Mouse (Mus musculus) gastrocnemius, adult 8-10 months (tissue): ENCODE data around the gene Nbea. TPM values are rescaled to one million over a fixed set of nuclear protein-coding genes. Genes with fewer than 3 reads are reported as not detected.

Experiments used
- DNase-seq, 2 experiments: peaks; one replicate each; pipeline ENCODE4 v3.0.0; 2022; ENCODE audit warnings: low spot score in 2 of 2
- total RNA-seq, 4 experiments: library from RNA; stranded (reverse); gene quantifications; 2 replicates each; pipeline ENCODE4 v1.2.4; 2022

The Nbea gene
- total RNA-seq, 4 experiments from 2014 or later: 4.8 to 5.8 (median 5.2) TPM

DNA sequence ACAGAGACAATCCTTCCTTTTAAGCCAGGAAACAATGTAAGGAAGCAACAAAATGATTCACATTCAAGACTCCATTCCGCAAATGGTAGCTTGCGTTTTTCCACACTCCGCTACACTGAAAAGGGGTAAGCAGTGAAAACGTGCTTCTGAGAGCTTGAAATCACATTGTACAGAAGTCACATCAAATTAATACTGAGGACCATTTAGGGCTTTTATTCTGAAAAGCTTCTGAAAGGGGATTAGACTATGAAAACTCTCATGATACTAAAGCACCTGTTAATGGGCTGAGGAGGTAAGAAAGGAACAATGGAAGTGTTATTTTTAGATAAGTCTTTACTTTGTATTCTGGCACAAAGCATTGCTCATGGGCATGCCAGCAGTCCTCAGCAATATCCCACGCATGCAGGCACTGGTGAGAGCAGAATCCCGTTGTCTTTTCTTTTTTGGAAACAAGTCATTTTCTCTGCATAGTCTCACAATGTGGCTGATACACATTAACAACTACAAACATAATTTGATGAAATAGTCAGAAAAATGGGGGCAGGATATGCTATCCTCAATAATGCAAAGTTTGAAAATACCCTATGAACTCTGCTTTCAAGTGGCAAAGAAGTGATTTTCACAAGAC, 428.4 kb downstream of the Nbea start:
- no peak for DNase-seq

DNA sequence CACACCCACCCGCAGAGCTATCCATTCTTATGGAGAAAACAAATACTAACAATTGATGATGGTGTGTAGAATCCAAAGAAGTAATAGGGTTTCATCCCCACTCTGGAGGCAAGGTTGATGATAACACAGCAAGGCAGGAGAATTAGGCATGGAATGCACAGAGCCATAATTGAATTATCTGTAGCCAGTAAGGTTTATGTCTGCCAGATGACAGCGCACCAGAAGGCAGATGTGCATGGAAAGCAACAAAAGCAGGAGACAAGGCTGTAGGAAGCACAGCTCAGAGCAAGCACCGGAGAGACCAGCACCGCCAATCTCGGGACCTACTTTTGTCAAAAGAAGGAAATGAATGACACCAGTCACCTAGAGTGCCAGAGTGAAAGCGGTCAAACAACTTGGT, 429.6 kb downstream of the Nbea start:
- no peak for DNase-seq

DNA sequence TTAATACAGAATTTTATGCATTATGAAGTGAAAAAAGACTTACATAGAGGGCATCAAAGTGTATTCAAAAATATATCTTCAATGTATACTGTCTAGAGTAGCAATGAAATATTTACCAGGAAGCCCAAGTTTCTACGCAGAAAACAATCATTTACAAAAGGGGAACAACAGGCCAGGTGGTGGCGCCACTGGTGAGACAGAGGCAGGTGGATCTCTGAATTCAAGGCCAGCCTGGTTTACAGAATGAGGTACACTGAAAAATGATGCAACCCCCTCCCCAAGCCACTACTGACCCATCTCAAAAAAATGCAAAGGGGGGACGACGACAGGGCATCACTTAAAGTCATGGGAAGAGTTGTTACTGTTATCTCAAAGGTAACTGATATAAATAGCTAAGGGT, 430.9 kb downstream of the Nbea start:
- no peak for DNase-seq

DNA sequence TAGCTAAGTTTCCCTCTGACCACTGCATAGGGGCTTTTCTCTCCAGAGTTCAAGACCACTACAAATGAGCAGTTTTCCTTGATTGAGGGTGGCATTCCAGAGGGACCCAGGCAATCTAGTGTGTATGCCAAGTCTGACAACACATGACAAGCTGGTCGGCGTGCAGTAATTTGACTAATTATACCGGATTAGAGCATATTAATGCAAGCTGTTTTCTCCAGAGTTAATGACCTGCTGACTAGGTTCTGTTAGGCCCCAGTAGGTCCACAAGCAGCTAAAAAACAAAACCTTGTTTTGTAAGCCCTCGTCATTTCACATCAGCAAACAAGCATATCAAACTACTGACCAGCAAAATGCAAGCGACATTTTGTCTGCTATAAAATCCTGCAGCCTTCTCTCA, 432.1 kb downstream of the Nbea start:
- DNase-seq: no peak

DNA sequence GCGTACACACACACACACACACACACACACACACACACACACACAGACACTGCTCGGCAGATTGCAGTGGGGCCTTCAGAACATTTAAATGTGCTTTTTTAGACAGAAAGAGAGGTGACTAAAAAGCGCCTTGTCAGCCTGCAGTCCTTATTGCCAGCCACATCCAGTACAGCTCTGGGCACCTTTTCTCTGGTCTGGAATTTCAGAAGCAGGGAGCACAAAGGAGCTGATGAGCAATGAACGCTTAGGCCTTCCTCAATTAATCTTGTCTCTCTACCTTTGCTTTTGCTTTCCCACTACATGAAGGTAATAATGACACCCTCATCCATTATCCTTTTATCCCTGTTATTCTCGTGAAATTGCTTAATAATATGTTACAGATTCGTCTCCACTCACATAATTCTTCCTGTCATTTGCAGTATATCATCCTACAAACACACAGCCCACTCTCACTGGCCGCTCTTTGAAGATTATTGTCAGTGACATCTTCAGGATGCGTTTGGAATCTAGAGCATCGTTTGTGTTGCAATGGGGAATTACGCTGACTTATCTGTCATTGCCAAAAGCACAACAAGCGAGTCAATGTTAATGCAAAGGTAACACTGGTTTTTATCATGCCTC, 432.9 kb downstream of the Nbea start:
- no peak for DNase-seq

DNA sequence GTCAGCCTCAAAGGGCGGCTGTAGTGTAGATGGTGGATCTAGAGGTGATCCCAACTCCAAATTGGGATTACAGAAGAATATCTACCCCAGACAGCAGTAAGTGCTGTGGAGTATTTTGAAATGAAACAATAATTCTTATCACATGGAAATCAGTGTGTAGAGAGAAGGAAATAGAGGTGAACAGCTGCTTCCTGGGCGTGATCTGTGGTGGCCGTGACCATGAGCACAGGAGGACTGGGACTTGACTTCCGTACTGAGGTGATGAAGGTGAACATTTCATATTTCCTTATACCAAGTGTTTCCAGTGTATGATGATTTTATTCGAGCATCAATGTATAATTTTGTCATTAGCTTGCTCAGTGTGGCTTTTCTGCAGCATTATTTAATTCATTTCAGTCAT, 439.6 kb downstream of the Nbea start:
- no peak for DNase-seq

DNA sequence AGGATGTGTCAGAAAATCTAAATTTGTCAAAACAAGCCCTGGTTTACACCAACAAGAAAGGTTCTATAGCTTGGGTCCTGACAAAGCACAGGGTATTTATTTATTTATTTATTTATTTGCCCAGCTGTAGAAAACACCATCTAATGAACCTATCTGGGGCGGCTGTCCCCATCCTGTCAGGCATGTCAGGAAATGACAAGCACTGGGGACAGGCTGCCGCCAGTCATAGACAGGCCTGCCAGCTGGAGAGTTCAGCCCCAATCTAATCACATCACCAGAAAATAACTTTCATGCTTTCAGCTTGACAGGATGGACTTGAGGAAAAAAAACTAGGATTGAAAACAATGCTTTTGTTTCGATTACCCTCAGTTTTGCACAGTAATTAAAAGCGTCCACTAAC, 440.8 kb downstream of the Nbea start:
- DNase-seq: no peak

DNA sequence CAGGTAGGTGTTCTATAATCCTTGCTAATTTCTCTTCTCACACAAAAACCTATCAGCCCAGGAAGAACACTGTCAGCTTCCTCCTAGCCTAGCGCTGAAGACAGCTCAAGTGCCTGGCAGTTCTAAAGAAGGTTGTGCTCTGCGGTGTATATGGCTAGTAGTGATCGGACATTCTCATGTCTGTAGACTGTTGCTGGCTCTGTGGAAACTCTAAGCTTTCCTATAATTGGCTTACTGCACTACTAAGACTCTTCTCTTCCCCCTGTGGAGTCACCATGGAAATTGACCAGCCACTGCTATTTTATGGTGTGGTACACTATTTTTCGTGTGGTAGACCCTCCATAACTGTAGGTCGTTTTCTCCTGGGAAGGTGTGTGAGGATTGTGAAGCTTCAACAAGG, 441.3 kb downstream of the Nbea start:
- DNase-seq: no peak

DNA sequence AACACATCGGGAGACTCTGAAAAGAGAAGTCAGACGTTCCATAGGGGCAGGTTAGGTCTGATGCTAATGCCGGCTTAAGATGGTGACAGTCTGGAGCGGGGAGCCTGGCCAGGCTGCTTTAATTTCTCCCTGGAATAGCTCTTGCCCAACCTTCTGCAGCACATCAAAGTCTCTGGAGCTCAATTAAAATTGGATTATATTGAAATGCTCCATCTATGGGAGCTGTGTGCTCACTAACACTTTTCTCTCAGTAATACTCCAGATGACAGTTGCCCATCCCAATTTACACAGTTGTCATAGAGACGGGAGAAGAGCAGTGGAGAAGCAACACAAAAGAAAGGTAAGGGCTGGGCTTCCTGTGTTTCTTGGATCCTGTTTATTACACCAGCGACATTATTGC, 442.1 kb downstream of the Nbea start:
- DNase-seq: no peak

DNA sequence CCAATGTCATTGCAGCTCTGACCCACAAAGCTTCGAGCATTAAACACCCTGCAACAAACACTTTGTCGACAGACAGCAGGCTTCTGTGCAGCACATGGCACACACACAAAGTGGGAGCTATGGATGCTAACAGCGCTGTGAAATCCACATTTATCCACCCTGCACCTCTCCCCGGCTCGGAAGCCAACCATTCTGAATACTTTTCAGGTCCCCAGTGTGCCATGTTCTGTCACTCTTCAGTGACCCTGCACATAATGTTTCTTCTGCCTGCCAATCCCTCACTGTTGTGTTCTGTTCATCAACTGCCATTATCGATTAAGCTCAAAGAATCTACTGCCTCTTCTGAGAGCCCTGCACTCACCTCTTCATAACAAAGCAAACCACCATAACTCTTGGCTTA, 449.8 kb downstream of the Nbea start:
- no peak for DNase-seq

DNA sequence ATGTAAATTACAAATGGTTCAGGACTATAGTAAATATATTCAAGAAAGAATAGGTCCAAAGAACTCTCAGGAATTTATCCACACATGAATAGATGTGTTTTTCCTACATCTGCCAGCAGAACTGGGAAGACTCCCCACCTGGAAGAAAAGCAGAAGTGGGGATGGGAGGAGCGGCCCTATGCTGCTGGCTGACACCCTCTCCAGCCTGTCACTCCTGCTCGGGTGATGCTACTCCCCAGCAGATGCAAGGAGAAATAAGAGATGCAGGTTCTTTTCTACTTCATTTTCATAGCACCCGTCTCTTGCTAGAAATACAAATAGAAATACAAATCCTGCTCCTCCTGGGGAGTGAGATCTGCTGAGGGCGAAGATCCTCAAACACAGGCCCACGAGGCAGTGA, 453.0 kb downstream of the Nbea start:
- no peak for DNase-seq

DNA sequence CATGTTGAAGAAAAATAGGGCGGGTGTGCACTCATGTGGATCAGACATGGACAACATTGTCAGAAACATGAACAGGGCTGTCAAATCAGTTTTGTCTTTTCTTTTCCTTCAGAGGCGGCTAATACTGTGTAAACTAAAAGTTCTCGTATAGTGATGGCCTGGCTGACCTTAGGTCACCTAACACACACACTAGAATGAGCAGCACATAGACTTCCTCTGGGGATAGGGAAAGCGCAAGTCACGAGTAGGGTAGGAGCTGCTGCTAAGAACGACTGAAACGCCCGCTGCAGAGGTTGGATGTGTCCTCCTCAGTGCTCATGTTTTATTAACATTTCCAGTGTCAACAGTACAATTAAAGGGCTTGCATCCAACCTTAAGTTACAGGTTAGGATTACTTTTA, 453.4 kb downstream of the Nbea start:
- DNase-seq: no peak

DNA sequence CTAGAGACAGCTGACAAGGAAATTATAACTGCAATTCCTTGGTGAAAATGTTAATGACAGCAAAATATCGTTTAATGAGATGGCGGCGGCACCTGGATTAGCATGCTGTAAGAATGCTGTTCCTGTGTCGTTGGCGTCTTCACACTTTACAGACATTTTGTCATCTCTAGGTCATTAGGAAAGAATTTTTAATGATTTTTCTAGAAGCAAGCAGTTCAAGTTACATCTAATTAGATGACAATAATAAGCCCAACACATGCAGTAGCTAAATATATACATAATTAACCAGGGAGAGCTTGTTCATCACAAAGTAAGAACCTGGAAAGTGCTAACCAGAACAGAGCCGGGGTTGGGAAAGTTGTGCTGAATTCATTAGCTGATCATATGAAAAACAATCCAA, 469.2 kb downstream of the Nbea start:
- DNase-seq: no peak

DNA sequence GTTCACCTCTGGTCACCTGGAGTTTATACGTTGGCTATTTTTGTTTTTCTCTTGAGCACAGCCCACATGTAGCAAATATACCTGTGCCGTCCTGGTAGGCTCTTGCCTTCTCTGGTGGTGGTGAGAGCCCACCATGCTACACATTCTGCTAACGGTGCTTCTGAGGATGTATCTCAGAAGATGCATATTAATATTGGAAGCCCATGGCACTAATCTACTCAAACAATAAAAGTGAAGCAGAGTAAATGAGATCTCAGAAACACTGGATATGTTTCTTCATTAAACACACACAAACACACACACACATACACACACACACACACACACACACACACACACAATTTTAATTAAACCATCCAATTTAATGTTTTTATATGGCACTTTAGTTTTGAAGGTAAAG, 469.6 kb downstream of the Nbea start:
- no peak for DNase-seq

DNA sequence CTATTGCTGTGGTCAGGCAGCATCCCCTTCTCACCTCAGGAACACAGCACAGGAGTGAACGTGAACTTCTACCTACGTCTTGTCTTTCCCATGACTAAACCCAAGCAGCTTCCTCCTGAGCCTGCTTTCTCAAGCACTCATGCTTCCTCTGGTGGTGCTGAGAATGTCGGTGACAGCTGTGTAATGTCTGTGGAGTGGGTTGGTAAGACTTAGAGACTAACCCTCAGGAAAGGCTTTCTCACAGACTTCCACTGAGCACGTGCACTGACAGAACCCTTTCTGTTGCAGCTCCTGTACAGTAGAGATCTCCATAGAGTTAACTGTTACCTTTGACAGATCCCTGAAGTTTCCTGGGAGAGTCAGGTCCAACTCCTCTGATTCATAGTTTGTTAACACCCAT, 473.2 kb downstream of the Nbea start:
- DNase-seq: no peak

DNA sequence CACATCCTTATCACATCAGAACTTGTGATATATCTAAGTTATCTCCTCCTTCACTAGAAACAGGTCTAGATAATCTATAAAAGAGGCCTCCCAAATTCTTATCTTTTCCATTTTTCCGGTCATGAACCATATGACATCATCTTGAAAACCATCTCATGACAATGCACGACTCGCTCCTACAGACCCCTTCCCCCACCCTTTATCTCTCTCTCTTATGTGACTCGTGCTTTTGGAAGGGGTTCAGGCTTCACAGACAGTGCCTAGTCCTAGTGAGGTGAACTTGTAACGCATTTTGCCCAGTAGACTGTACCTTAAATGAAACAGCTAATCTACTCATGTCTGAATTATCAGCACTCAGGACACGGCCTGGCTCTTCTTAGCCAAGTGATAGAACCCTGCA, 481.9 kb downstream of the Nbea start:
- no peak for DNase-seq

DNA sequence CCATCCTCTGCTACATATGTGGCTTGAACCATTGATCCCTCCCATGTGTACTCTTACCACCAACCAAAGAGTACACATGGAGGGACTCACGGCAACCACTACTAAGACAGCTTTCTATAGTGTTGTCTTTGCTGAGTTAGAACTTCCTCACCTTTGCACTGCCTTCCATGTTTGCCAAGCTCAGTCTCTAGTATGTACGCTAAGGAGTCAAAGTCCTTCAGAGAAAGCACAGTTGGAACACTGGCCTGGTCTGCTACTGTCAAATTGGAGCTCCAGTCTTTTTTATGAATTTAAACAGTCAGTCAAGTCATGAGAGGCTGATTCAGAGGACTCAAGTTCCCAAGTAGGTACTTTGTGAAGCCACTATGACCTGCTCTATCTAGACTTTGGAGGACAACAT, 486.3 kb downstream of the Nbea start:
- no peak for DNase-seq

DNA sequence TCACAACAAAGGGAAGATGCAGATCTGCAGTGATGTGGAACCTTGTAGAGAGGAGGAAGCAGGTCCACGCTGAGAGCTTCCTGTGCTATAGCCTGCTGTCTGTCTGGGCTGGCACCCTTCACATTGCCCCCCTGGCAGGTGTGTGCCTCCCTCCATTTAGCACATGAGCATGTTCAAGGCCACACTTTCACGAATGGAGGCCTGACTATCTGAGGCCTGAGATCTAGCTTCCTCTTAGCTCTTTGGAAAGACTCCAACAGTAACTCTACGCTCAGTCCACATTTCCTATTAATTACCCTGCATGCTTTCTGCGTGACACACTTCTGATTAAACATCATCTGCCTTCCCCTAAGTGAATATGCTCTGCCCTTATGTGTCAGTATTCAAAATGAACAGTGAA, 490.4 kb downstream of the Nbea start:
- no peak for DNase-seq

DNA sequence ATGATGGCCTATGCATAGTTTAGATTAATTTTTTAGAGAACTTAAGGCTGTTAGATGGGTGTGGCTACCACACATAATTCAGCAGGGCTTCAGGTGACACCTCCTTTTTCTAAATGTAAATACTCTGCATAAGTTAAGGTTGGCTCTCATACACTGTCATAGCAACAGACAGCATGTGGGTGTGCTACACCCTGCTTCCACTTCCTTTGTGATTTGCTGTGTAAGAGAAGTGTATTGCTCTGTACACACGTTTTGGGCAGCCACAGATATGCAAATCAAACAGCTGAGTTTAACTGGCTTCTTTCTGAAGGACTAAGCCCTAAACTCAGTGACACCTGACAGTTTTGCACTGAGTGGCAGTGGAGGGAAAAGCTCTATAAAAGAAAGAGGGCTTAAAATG, 495.4 kb downstream of the Nbea start:
- no peak for DNase-seq

DNA sequence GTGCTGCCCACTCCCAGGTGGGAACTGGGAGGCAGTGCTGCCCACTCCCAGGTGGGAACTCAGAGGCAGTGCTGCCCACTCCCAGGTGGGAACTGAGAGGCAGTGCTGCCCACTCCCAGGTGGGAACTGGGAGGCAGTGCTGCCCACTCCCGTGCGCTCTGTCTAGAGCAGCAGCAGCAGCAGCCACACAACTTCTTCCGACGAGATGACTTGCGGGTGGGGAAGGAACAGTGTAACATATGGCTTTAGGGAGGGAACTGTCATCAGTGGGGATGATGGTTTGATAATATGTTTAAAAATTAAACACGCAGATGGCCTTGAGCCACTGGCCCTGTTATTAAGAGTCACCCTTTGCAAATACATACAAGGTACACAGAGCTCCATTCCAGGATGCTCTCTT, 496.5 kb downstream of the Nbea start:
- no peak for DNase-seq

DNA sequence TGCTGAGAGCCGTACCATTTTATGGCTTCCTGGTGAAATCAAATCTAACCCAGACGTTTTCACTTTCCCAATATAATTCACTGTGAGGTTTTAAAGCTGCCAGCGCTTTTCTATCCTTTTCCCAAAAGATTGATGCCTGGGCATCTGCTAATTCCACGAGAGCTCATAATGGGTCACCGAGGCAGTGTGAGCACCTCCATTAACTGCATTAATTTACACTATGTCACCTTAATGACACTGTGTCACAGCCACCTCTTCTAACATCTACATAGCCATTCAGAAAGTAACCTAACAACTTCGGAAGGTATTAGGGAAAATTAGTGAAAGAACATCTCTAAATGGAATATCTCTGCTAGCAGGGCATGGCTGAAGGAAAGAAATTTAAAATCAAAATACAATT, 497.9 kb downstream of the Nbea start:
- DNase-seq: no peak

DNA sequence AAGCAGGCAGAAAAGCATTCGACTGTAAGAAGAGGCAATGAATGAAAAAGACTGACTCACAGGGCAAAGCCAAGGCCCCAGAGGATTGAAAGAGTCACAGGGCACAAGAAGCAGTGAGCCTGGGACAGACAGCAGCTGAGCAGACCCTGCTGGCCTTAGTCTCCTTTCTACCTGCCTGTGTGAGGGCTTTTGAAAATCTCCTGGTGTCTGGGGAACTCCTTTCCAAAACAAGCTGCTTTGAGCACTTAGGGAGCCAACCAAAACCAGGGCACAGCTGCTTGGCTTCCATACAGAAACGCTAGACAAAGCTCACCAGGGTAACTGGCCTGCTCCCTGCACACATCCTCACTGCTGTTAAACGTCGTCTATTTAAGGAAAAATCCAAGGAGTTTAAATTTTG, 498.6 kb downstream of the Nbea start:
- no peak for DNase-seq

DNA sequence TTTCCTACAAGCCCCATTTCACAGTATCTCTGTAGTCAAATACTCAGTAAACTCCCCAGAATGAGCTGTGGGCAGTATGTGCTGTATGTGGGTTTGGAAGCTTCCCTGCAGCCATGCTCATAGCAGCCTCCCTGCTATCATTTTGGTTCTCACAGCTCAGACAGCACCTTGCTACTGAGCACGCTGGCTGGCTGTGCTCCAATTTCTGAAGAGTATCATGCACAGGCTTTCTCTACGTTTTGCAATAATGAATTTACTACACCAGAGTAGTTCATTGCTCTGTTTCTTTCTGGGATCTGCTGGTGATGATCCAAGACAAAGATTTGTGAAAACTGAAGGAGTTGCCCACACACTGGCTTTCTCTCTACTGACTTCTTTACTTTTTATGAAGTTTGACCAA, 505.8 kb downstream of the Nbea start:
- no peak for DNase-seq

DNA sequence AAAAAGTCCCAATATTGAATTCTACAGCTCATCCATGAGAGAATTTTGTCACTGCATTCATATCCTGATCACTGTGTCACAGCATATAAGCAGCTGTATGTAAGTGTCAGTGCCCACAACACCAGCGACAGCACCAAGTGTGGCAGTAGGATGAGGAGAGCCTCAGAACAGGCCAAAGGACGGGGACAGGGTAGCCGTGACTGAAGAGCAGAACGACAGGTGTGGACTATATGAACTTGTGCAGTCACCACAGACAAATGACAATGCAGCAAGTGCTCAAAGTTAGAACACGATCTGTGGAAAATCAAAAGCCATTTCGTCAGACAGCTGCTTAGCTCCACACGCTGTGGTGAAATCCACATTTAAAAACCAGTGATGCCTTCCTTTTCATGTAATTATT, 509.3 kb downstream of the Nbea start:
- DNase-seq: no peak
